ENCODE assay signal across 22 mouse cellular contexts in the genomic region with DNA sequence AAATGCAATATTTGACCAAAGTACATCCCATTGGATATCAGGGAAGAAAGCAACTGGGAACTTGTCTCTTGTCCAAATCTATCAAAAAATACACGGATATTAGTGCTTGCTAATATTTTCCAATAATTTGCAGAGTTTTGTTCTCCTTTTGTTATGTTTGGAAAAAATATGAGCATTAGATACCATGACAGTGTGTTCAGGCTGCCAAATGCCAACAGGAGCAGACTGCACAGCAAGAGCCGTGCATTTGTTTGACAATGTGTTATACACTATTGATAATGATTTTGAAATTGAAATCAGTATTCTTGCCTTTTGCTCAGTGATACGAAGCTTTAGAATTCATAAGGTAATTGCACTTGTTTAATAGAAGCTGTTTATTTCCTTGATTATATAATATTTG.
"Had no signal": no experiment of that assay in that cellular context is flagged by ENCODE, and none has a peak within 500 bp of the region (broad histone marks: within the 10 kb centered on the region; RNA-seq: fewer than 3 reads in every experiment).

No protein-coding gene starts in this region.

- H3K4me1 ChIP-seq: heart, embryonic 10.5 days; heart, embryonic 12.5 days; hindbrain, embryonic 13.5 days; hindbrain, embryonic 15.5 days; limb, embryonic 12.5 days; liver, embryonic 13.5 days; liver, embryonic 15.5 days had no signal

- DNase-seq: gastrocnemius, adult 2 months; gastrocnemius, postnatal 10 days; gastrocnemius, postnatal 25 days; heart, adult 18-20 months; heart, postnatal 10 days; kidney, adult 11 months; kidney, adult 2 months; kidney, postnatal 10 days; kidney, postnatal 25 days; kidney, postnatal 4 days; left cerebral cortex, postnatal 4 days; liver; liver, embryonic 13.5 days; liver, postnatal 0 days; lung, adult 2 months had no signal

- H3K4me3 ChIP-seq: gastrocnemius, adult 2 months; heart, embryonic 10.5 days; heart, embryonic 12.5 days; hindbrain, embryonic 13.5 days; hindbrain, embryonic 15.5 days; limb, embryonic 12.5 days; liver, embryonic 13.5 days; liver, embryonic 15.5 days had no signal

- H3K9me3 ChIP-seq: heart, embryonic 10.5 days; heart, embryonic 12.5 days; hindbrain, embryonic 13.5 days; hindbrain, embryonic 15.5 days; limb, embryonic 12.5 days; liver, embryonic 13.5 days; liver, embryonic 15.5 days had no signal

- H3K27me3 ChIP-seq: heart, embryonic 12.5 days; hindbrain, embryonic 13.5 days; hindbrain, embryonic 15.5 days; limb, embryonic 12.5 days; liver, embryonic 13.5 days; liver, embryonic 15.5 days had no signal

- H3K27ac ChIP-seq: gastrocnemius, adult 2 months; heart, embryonic 10.5 days; hindbrain, embryonic 13.5 days; hindbrain, embryonic 15.5 days; hindbrain, postnatal 0 days; limb, embryonic 12.5 days; liver, embryonic 13.5 days; liver, embryonic 15.5 days had no signal

- H3K36me3 ChIP-seq: heart, embryonic 10.5 days; heart, embryonic 12.5 days; hindbrain, embryonic 13.5 days; hindbrain, embryonic 15.5 days; limb, embryonic 12.5 days; liver, embryonic 13.5 days; liver, embryonic 15.5 days had no signal
